ENCODE assay signal across 25 mouse cellular contexts in genomic region chr1:97622574-97623208, GRCm38 (mm10). TPM values are rescaled to one million over a fixed set of nuclear protein-coding genes. Genes with fewer than 3 reads are reported as not detected.
DNase-seq lines count a peak whose midpoint lies in the region; ATAC-seq and TF ChIP-seq lines count a peak whose summit lies in the region.
"Had no signal": no experiment of that assay in that cellular context is flagged by ENCODE, and none has a peak within 500 bp of the region (broad histone marks: within the 10 kb centered on the region; RNA-seq: fewer than 3 reads in every experiment).

No protein-coding gene starts in this region.

- peaks cover 14% of the 10 kb centered on the region; the same call in 1 of the 2 replicates for H3K4me1 ChIP-seq in midbrain, embryonic 11.5 days (ENCODE audit: control insufficient read depth, insufficient read depth, low read length)
- no peaks in the 10 kb centered on the region for H3K4me1 ChIP-seq in midbrain, postnatal 0 days (ENCODE audit: insufficient read depth, low read length)
- H3K4me1 ChIP-seq in forebrain, embryonic 14.5 days (ENCODE audit: control insufficient read depth, insufficient read depth, low read length): peaks cover 21% of the 10 kb centered on the region
- peaks cover 10% of the 10 kb centered on the region for H3K4me1 ChIP-seq in midbrain, embryonic 14.5 days (ENCODE audit: control insufficient read depth, insufficient read depth, low read length)
- H3K4me1 ChIP-seq: intestine, embryonic 15.5 days; limb, embryonic 15.5 days had no signal

- H3K4me2 ChIP-seq in midbrain, embryonic 11.5 days: peak overlapping the region; percentile 20; the same call in 1 of the 2 replicates
- no peak overlapping the region for H3K4me2 ChIP-seq in midbrain, postnatal 0 days (ENCODE audit: low read depth, low read length, poor library complexity, severe bottlenecking)
- H3K4me2 ChIP-seq in forebrain, embryonic 14.5 days (ENCODE audit: low read length): peak overlapping the region; percentile 16; the same call in 1 of the 2 replicates
- peak overlapping the region; percentile 20; the same call in 1 of the 2 replicates for H3K4me2 ChIP-seq in midbrain, embryonic 14.5 days (ENCODE audit: low read length)
- H3K4me2 ChIP-seq: heart, embryonic 13.5 days; intestine, embryonic 15.5 days; limb, embryonic 15.5 days had no signal

- no peaks in the 10 kb centered on the region for H3K27me3 ChIP-seq in midbrain, embryonic 11.5 days (ENCODE audit: control insufficient read depth, insufficient read depth, low read length)
- no peaks in the 10 kb centered on the region for H3K27me3 ChIP-seq in midbrain, postnatal 0 days (ENCODE audit: insufficient read depth, low read length)
- H3K27me3 ChIP-seq in forebrain, embryonic 14.5 days (replicated peaks; ENCODE audit: control insufficient read depth, insufficient read depth, low read length): no peaks in the 10 kb centered on the region
- no peaks in the 10 kb centered on the region for H3K27me3 ChIP-seq in midbrain, embryonic 14.5 days (ENCODE audit: control insufficient read depth, insufficient read depth, low read length)
- H3K27me3 ChIP-seq: heart, embryonic 13.5 days; intestine, embryonic 15.5 days; limb, embryonic 15.5 days; Patski had no signal

- intact Hi-C loops in heart, postnatal 14 days (cut with DNase I): no loop called here

- no peak overlapping the region for H3K9ac ChIP-seq in midbrain, embryonic 11.5 days (ENCODE audit: low read length)
- H3K9ac ChIP-seq in midbrain, postnatal 0 days (replicated peaks; ENCODE audit: low read length, poor library complexity, severe bottlenecking): no peak overlapping the region
- H3K9ac ChIP-seq in forebrain, embryonic 14.5 days (ENCODE audit: low read length): no peak overlapping the region
- no peak overlapping the region for H3K9ac ChIP-seq in midbrain, embryonic 14.5 days (replicated peaks; ENCODE audit: low read length)
- H3K9ac ChIP-seq: heart, embryonic 13.5 days; intestine, embryonic 15.5 days; limb, embryonic 15.5 days had no signal

- H3K4me3 ChIP-seq in midbrain, embryonic 11.5 days (ENCODE audit: low read depth, low read length): no peak overlapping the region
- no peak overlapping the region for H3K4me3 ChIP-seq in midbrain, postnatal 0 days (ENCODE audit: low read depth, low read length)
- H3K4me3 ChIP-seq in forebrain, embryonic 14.5 days (ENCODE audit: low read depth, low read length): no peak overlapping the region
- no peak overlapping the region for H3K4me3 ChIP-seq in midbrain, embryonic 14.5 days (replicated peaks; ENCODE audit: low read depth, low read length)
- H3K4me3 ChIP-seq: embryonic facial prominence, embryonic 10.5 days; gastrocnemius, adult 2 months; heart, embryonic 13.5 days; intestine, embryonic 15.5 days; limb, embryonic 15.5 days had no signal

- peak; percentile 86 for ATAC-seq in midbrain, embryonic 11.5 days (ENCODE audit: low FRiP score)
- ATAC-seq in midbrain, postnatal 0 days (ENCODE audit: low FRiP score): no peak
- peak; percentile 90 for ATAC-seq in forebrain, embryonic 14.5 days
- no peak for ATAC-seq in midbrain, embryonic 14.5 days (ENCODE audit: low FRiP score, low TSS enrichment)
- ATAC-seq: intestine, embryonic 15.5 days; Patski had no signal

- no peaks in the 10 kb centered on the region for H3K36me3 ChIP-seq in midbrain, embryonic 11.5 days (ENCODE audit: control insufficient read depth, insufficient read depth, low read length)
- H3K36me3 ChIP-seq in midbrain, postnatal 0 days (ENCODE audit: insufficient read depth, low read length): no peaks in the 10 kb centered on the region
- H3K36me3 ChIP-seq in forebrain, embryonic 14.5 days (ENCODE audit: control insufficient read depth, insufficient read depth, low read length): no peaks in the 10 kb centered on the region
- H3K36me3 ChIP-seq in midbrain, embryonic 14.5 days (ENCODE audit: control insufficient read depth, insufficient read depth, low read length): no peaks in the 10 kb centered on the region
- H3K36me3 ChIP-seq: embryonic facial prominence, embryonic 10.5 days; heart, embryonic 13.5 days; intestine, embryonic 15.5 days; limb, embryonic 15.5 days had no signal

- TF ChIP-seq CTCF in midbrain, postnatal 0 days (IDR thresholded peaks at IDR 0.05): no peak

- peak; percentile 10 for DNase-seq in heart, adult 11 months
- DNase-seq in heart, postnatal 14 days: no peak
- peak; percentile 88 for DNase-seq in midbrain, embryonic 11.5 days (ENCODE audit: low spot score, missing footprints)
- DNase-seq in midbrain, postnatal 0 days (ENCODE audit: low spot score): no peak
- DNase-seq in forebrain, embryonic 14.5 days (ENCODE audit: low spot score): peak; percentile 78
- peak; percentile 23 for DNase-seq in midbrain, embryonic 14.5 days
- no peak for DNase-seq in lung, postnatal 36 days
- DNase-seq in layer of hippocampus, postnatal 25 days (ENCODE audit: extremely low spot score in 1 of 2, low spot score in 1 of 2): no peak
- DNase-seq: adrenal gland, postnatal 25 days; cerebellum, adult 18-20 months; cerebellum, postnatal 25 days; gastrocnemius, adult 2 months; heart, adult 18-20 months; heart, postnatal 36 days; kidney, adult 9 months; kidney, postnatal 4 days; layer of hippocampus, postnatal 36 days; lung, postnatal 14 days; right cerebral cortex, adult 18-20 months; thymus, postnatal 14 days had no signal

- H3K9me3 ChIP-seq in midbrain, embryonic 11.5 days (ENCODE audit: control insufficient read depth, low read length): no peaks in the 10 kb centered on the region
- no peaks in the 10 kb centered on the region for H3K9me3 ChIP-seq in midbrain, postnatal 0 days (ENCODE audit: low read length)
- no peaks in the 10 kb centered on the region for H3K9me3 ChIP-seq in forebrain, embryonic 14.5 days (replicated peaks; ENCODE audit: control insufficient read depth, low read length)
- no peaks in the 10 kb centered on the region for H3K9me3 ChIP-seq in midbrain, embryonic 14.5 days (ENCODE audit: control insufficient read depth, low read length)
- H3K9me3 ChIP-seq: embryonic facial prominence, embryonic 10.5 days; heart, embryonic 13.5 days; intestine, embryonic 15.5 days; limb, embryonic 15.5 days had no signal

- H3K27ac ChIP-seq in midbrain, embryonic 11.5 days (ENCODE audit: low read depth, low read length): peak overlapping the region; percentile 35; the same call in 1 of the 2 replicates
- no peak overlapping the region for H3K27ac ChIP-seq in midbrain, postnatal 0 days (ENCODE audit: low read depth, low read length)
- 0 out of 2 replicates have a peak overlapping the region, but pooled peaks have one; percentile 44 for H3K27ac ChIP-seq in forebrain, embryonic 14.5 days (ENCODE audit: low read depth, low read length)
- no peak overlapping the region for H3K27ac ChIP-seq in midbrain, embryonic 14.5 days (replicated peaks; ENCODE audit: low read depth, low read length)
- H3K27ac ChIP-seq: embryonic facial prominence, embryonic 10.5 days; gastrocnemius, adult 2 months; heart, embryonic 13.5 days; intestine, embryonic 15.5 days; limb, embryonic 15.5 days had no signal

- 10% methylated on average over 5 of the region's 5 CpGs for WGBS in midbrain, embryonic 11.5 days
- WGBS in midbrain, postnatal 0 days: 9% methylated on average over 5 of the region's 5 CpGs
- WGBS in forebrain, embryonic 14.5 days: 3% methylated on average over 5 of the region's 5 CpGs
- WGBS in midbrain, embryonic 14.5 days: 6% methylated on average over 5 of the region's 5 CpGs

RNA-seq across cellular contexts. Expression of gene D1Ertd622e, which starts 39.2 kb away (rescaled TPM):
- total RNA-seq in heart, postnatal 14 days (2021): 1 to 10 TPM; 5.2 to 7.2 TPM
- 55.5 and 59.3 TPM in 2 replicates for polyA plus RNA-seq in midbrain, embryonic 11.5 days (2014; fragmentation: Nextera tagmentation; extraction: Ambion mirVana)
- 32.9 and 60.9 TPM in 2 replicates for total RNA-seq in midbrain, postnatal 0 days (2014; rRNA removed)
- 57.0 and 57.9 TPM in 2 replicates for polyA plus RNA-seq in midbrain, postnatal 0 days (2015; fragmentation: Nextera tagmentation; extraction: Ambion mirVana)
- 61.2 and 66.7 TPM in 2 replicates for polyA plus RNA-seq in forebrain, embryonic 14.5 days (2014; fragmentation: Nextera tagmentation; extraction: Ambion mirVana)
- polyA plus RNA-seq in midbrain, embryonic 14.5 days (2014; fragmentation: Nextera tagmentation; extraction: Ambion mirVana): 60.7 and 67.5 TPM in 2 replicates
- total RNA-seq in layer of hippocampus, postnatal 25 days (2021): 10 to 100 TPM; 41.7 to 48.0 TPM

Comparison
In these comparisons a context has a peak if more than half of its experiments do, and no peak if none do; other contexts are left out.
1. DNase-seq: peak in heart, adult 11 months (single experiment), midbrain, embryonic 11.5 days (single experiment), forebrain, embryonic 14.5 days (single experiment) and midbrain, embryonic 14.5 days (single experiment); none in heart, postnatal 14 days (0 of 2), midbrain, postnatal 0 days (single experiment), lung, postnatal 36 days (single experiment) and layer of hippocampus, postnatal 25 days (0 of 2).
2. ATAC-seq: peak in midbrain, embryonic 11.5 days (single experiment) and forebrain, embryonic 14.5 days (single experiment); none in midbrain, postnatal 0 days (single experiment) and midbrain, embryonic 14.5 days (single experiment).
3. H3K27ac ChIP-seq: peak in midbrain, embryonic 11.5 days (single experiment) and forebrain, embryonic 14.5 days (single experiment); none in midbrain, postnatal 0 days (single experiment) and midbrain, embryonic 14.5 days (single experiment).